ENCODE assay signal across 21 mouse cellular contexts in genomic region chr2:35264095-35264494, GRCm38 (mm10).
"Had no signal": no experiment of that assay in that cellular context is flagged by ENCODE, and none has a peak within 500 bp of the region (broad histone marks: within the 10 kb centered on the region; RNA-seq: fewer than 3 reads in every experiment).

No protein-coding gene starts in this region.

- H3K27me3 ChIP-seq: limb, embryonic 15.5 days had no signal

- H3K4me2 ChIP-seq: limb, embryonic 12.5 days; limb, embryonic 15.5 days; liver, embryonic 11.5 days; lung, embryonic 14.5 days had no signal

- ATAC-seq: liver, postnatal 0 days had no signal

- DNase-seq: kidney, adult 11 months; kidney, adult 9 months; kidney, postnatal 25 days; layer of hippocampus, adult 9-11 months; layer of hippocampus, postnatal 36 days; left cerebral cortex, postnatal 4 days; liver, postnatal 0 days; lung, embryonic 14.5 days; lung, postnatal 10 days; lung, postnatal 4 days; midbrain, embryonic 14.5 days; right cerebral cortex, postnatal 25 days; thymus, adult 18-20 months; thymus, postnatal 4 days had no signal

- H3K4me3 ChIP-seq: layer of hippocampus, adult 2 months; left cerebral cortex, adult 2 months; limb, embryonic 12.5 days; limb, embryonic 15.5 days; midbrain, embryonic 10.5 days had no signal

- H3K36me3 ChIP-seq: limb, embryonic 12.5 days; limb, embryonic 15.5 days; midbrain, embryonic 10.5 days had no signal

- H3K9ac ChIP-seq: limb, embryonic 12.5 days; limb, embryonic 15.5 days; liver, embryonic 14.5 days; liver, postnatal 0 days; lung, embryonic 14.5 days had no signal

- H3K9me3 ChIP-seq: limb, embryonic 12.5 days; limb, embryonic 15.5 days; midbrain, embryonic 10.5 days had no signal

- H3K27ac ChIP-seq: layer of hippocampus, adult 2 months; left cerebral cortex, adult 2 months; limb, embryonic 12.5 days; liver, embryonic 14.5 days; midbrain, embryonic 10.5 days had no signal
